Mouse (Mus musculus) left cerebral cortex, adult 9 months (tissue): ENCODE measurements around the gene Tas2r119.

Source experiments
- DNase-seq, 2 experiments: peaks; one replicate each; pipeline ENCODE4 v3.0.0; 2022; ENCODE audit warnings: low spot score in 2 of 2

The Tas2r119 gene

DNA sequence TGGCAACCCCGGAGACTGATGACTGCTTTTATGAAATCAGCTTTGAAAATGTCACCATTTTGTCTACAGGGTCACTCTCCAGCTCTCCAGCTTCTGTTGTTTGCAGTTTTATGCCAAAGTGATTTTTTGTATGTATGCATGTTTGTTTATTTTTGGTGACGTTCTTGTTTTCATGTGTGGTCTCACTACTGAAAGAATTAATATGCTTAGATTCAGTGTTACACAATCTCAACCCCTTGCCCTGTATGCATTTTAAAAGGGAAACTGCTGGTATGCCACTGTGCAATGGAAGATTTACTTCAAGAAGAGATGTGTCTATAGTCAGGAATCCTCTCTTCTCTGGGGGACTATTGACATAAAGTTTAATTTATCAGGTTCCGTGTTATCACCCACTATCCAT lies 48.3 kb downstream of the Tas2r119 start:
- DNase-seq, result no peak

GRCm38 (mm10) chr15:32226381-32226780 lies 49.3 kb downstream of the Tas2r119 start:
- no peak for DNase-seq

- DNase-seq, result no peak
Measured at GRCm38 (mm10) chr15:32226888-32227395, 49.9 kb downstream of the Tas2r119 start.
